Mouse (Mus musculus) bone marrow, adult 2 months (tissue): ENCODE results near the gene Sidt2.

ENCODE experiments used
- CTCF ChIP-seq: fragments of 200-500 bp; IDR thresholded peaks from 2 replicates; pipeline ENCODE4 v1.5.1; 2011; ENCODE audit warnings: low read length, control low read depth; ENCODE audit not compliant: control insufficient read depth, insufficient read depth
- POLR2A ChIP-seq: fragments of 200-500 bp; IDR thresholded peaks from 2 replicates; pipeline ENCODE4 v1.6.1; 2011; ENCODE audit warnings: low read depth, mild to moderate bottlenecking, control low read depth, low read length, borderline replicate concordance; ENCODE audit not compliant: control insufficient read depth

GRCm38 (mm10) chr9:45915659-45916058 is 39.4 kb downstream of the Sidt2 start:
- TF ChIP-seq CTCF (no peak), POLR2A (no peak)
